Mouse (Mus musculus): ENCODE results near the gene Thyn1. TPM values are rescaled to one million over a fixed set of nuclear protein-coding genes. Genes with fewer than 3 reads are reported as not detected.

The Thyn1 gene
- total and polyA plus RNA-seq, 2 experiments from 2014 or later = 35.3 to 148 TPM

DNA sequence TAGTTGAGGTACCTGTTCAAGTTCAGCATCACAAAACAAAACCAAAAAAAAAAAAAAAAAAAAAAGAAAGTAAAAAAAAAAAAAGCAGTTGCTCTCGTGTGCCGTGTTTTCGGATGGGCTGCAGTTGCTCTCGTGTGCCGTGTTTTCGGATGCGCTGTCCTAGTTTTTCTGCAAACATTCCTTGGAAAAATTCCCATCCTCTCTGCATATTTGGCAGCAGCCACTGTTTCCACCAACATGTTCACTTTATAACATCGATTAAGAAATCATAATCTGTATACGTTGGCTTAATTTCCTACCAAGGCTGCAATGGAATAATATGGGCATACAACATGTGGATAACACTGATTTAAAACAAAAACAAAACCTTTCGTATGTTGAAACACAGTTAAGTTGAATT, 6.4 kb upstream of the Thyn1 start:
- Histone ChIP-seq H3K4me2 (ENCODE audit: low read depth, low read length) (no peak overlapping the region), H3K4me3 (ENCODE audit: low read length) (no peak overlapping the region), H3K27me3 (ENCODE audit: insufficient read depth, low read length) (no peaks in the 10 kb centered on the region), H3K9me3 (ENCODE audit: low read length) (no peaks in the 10 kb centered on the region), H3K36me3 (ENCODE audit: insufficient read depth, low read length) (peaks cover 30% of the 10 kb centered on the region), H3K9ac (replicated peaks; ENCODE audit: low read length) (no peak overlapping the region), H3K27ac (no peak overlapping the region), H3K4me1 (ENCODE audit: insufficient read depth, low read length) (no peaks in the 10 kb centered on the region)
- TF ChIP-seq CTCF (IDR thresholded peaks at IDR 0.05; ENCODE audit: low read depth) = no peak
- DNase-seq (ENCODE audit: low spot score) = no peak
- ATAC-seq = no peak
- 84% methylated on average over 10 of the region's 10 CpGs for WGBS

DNA sequence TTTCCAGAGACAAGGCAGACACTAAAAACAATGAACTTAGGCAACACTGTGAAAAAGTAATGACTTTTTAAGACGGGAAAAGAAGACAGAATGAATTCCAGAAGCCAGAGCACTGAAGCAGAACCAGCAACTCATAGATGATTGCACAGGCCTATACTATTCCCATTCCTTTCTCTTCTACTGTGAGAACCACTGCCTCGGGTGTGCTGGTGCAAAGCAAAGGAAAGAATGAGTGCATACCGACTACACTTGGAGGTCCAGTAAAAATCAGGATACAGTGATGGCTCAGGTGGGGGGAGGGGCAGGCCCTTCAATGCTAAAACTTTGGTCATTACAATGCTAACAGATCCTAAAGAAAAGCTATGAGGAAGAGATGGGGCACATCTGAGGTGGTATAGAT, 5.6 kb upstream of the Thyn1 start:
- Histone ChIP-seq H3K4me1 (ENCODE audit: insufficient read depth, low read length) (no peaks in the 10 kb centered on the region), H3K36me3 (ENCODE audit: insufficient read depth, low read length) (peaks cover 29% of the 10 kb centered on the region), H3K27me3 (ENCODE audit: insufficient read depth, low read length) (no peaks in the 10 kb centered on the region), H3K9me3 (ENCODE audit: low read length) (no peaks in the 10 kb centered on the region), H3K4me2 (ENCODE audit: low read depth, low read length) (no peak overlapping the region), H3K27ac (no peak overlapping the region), H3K9ac (replicated peaks; ENCODE audit: low read length) (no peak overlapping the region), H3K4me3 (ENCODE audit: low read length) (no peak overlapping the region)
- ATAC-seq = no peak
- DNase-seq (ENCODE audit: low spot score) = no peak
- WGBS = 62% methylated on average over 3 of the region's 3 CpGs
- TF ChIP-seq CTCF (IDR thresholded peaks at IDR 0.05; ENCODE audit: low read depth) = no peak

DNA sequence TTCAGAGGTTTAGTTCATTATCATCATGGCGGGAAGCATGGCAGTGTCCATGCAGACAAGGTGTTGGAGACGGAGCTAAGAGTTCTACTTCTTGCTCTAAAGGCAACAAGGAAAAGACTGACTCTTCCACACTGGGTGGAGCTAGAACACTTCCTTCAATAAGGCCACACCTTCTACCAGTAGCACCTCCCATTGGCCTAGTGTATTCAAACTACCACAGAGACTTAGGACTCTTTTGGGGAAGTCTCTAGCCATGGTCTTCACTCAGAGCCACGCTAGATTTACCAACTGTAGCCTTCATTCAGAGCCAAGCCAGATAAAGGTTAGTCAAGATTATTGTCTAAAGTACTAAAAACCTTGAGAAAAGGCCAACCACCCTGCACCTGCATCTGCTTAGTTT, 2.4 kb upstream of the Thyn1 start:
- Histone ChIP-seq H3K4me2 (ENCODE audit: low read depth, low read length) (no peak overlapping the region), H3K9me3 (ENCODE audit: low read length) (no peaks in the 10 kb centered on the region), H3K4me1 (ENCODE audit: insufficient read depth, low read length) (peaks cover 12% of the 10 kb centered on the region), H3K27me3 (ENCODE audit: insufficient read depth, low read length) (no peaks in the 10 kb centered on the region), H3K36me3 (ENCODE audit: insufficient read depth, low read length) (no peaks in the 10 kb centered on the region), H3K9ac (replicated peaks; ENCODE audit: low read length) (no peak overlapping the region), H3K4me3 (ENCODE audit: low read length) (no peak overlapping the region), H3K27ac (no peak overlapping the region)
- DNase-seq (ENCODE audit: low spot score) (no peak), ATAC-seq (no peak)
- TF ChIP-seq CTCF (IDR thresholded peaks at IDR 0.05; ENCODE audit: low read depth) = no peak
- 90% methylated on average over 3 of the region's 3 CpGs for WGBS

DNA sequence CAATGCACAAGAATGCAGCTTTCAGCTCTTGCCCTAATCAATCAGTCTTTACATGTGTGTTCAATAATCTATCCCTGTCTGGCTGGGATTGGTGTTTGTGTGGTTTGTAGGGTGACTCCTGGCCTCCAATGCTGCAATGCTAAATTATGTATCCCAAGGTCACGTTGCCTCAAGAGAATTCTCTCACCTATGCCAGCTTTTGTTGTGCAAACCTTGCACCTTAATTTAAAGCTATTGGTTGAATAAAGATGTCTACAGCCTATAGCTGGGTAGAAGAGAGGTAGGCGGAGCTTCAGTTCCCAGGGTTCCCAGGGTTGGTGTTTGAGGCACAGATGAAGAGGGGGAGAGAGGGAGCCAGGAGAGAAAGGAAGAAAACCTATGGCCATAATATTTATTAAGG, 2.0 kb upstream of the Thyn1 start:
- Histone ChIP-seq H3K27me3 (ENCODE audit: insufficient read depth, low read length) (no peaks in the 10 kb centered on the region), H3K27ac (no peak overlapping the region), H3K4me1 (ENCODE audit: insufficient read depth, low read length) (peaks cover 12% of the 10 kb centered on the region), H3K9ac (replicated peaks; ENCODE audit: low read length) (no peak overlapping the region), H3K9me3 (ENCODE audit: low read length) (no peaks in the 10 kb centered on the region), H3K4me2 (ENCODE audit: low read depth, low read length) (no peak overlapping the region), H3K36me3 (ENCODE audit: insufficient read depth, low read length) (no peaks in the 10 kb centered on the region), H3K4me3 (ENCODE audit: low read length) (no peak overlapping the region)
- WGBS = 95% methylated on average over 2 of the region's 2 CpGs
- no peak for TF ChIP-seq CTCF (IDR thresholded peaks at IDR 0.05; ENCODE audit: low read depth)
- no peak for DNase-seq (ENCODE audit: low spot score)
- ATAC-seq = no peak

DNA sequence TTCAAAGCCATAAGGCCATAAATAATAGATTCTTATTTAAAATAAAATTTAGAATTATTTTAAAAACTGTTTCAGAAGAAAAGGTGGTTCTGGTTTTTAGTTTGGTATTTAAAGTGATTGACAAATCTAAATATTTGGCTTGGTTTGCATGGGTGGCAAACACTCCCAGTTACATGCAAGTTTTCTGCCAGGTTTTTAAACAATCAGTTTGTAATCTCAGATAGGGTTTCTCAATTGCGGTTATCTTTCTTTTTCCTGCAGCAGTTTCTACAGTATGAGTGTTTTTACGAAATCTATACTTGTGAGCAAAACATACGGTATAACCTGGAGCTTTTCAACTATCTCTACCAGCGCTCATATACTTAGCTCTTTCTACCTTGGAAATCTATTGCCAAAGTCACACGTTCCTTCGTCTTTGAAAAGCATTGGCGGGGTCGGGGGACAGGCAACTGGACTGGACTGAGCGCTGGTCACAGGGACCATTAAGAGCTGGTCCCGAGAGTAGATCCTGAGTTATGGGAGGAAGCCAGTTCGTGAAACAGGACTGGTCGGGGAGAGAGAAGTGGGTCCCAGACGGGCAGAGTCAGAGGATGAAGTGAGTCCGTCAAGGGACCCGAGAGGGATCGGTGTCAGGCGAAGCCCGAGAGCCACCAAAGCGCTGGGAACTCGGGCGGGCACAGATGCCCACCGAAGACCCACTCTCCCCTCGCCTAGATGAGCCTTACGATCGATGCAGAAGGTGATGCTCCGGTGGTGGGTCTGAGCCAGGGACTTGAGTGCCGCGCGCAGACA, 645 bp upstream of the Thyn1 start:
- Histone ChIP-seq H3K9ac (replicated peaks; ENCODE audit: low read length) (peak overlapping the region; percentile 81), H3K36me3 (ENCODE audit: insufficient read depth, low read length) (peaks cover 9% of the 10 kb centered on the region; the same call in 1 of the 2 replicates), H3K27me3 (ENCODE audit: insufficient read depth, low read length) (no peaks in the 10 kb centered on the region), H3K4me1 (ENCODE audit: insufficient read depth, low read length) (peaks cover 12% of the 10 kb centered on the region), H3K9me3 (ENCODE audit: low read length) (no peaks in the 10 kb centered on the region), H3K4me3 (ENCODE audit: low read length) (peak overlapping the region; percentile 84), H3K27ac (peak overlapping the region; percentile 77), H3K4me2 (ENCODE audit: low read depth, low read length) (peak overlapping the region; percentile 79)
- DNase-seq (ENCODE audit: low spot score) (no peak), ATAC-seq (peak; percentile 77)
- WGBS = 4% methylated on average over 29 of the region's 29 CpGs
- TF ChIP-seq CTCF (IDR thresholded peaks at IDR 0.05; ENCODE audit: low read depth) = no peak

DNA sequence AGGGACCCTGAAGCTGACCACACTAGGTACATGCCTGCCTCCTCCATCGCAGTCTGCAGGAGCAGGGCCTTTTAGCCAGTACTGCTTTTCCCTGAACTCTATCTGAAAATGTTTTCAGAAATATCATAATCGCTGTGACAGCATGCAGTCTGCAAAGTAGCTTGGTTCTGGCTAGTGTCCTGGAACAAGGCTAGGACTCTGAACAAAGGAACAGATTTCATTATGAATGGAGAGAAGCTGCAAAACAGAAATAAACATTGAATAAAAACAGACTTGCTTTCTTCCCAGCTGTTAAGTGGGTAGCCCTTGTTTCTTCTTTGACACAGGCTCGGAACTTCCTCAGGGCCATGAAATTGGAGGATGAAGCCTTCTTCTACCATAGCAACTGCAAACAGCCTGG, 5.7 kb downstream of the Thyn1 start:
- H3K4me2 ChIP-seq (ENCODE audit: low read depth, low read length) = no peak overlapping the region
- no peaks in the 10 kb centered on the region for H3K27me3 ChIP-seq (ENCODE audit: insufficient read depth, low read length)
- peaks cover 12% of the 10 kb centered on the region for H3K4me1 ChIP-seq (ENCODE audit: insufficient read depth, low read length)
- no peak for DNase-seq (ENCODE audit: low spot score)
- no peaks in the 10 kb centered on the region for H3K9me3 ChIP-seq (ENCODE audit: low read length)
- peak overlapping the region; percentile 49; the same call in 1 of the 2 replicates for H3K27ac ChIP-seq
- WGBS = 68% methylated on average over 3 of the region's 3 CpGs
- H3K4me3 ChIP-seq (ENCODE audit: low read length) = no peak overlapping the region
- peaks cover 53% of the 10 kb centered on the region for H3K36me3 ChIP-seq (ENCODE audit: insufficient read depth, low read length)
- no peak overlapping the region for H3K9ac ChIP-seq (replicated peaks; ENCODE audit: low read length)
- ATAC-seq = peak; percentile 8; the same call in 1 of the 2 replicates
- no peak for TF ChIP-seq CTCF (IDR thresholded peaks at IDR 0.05; ENCODE audit: low read depth)

DNA sequence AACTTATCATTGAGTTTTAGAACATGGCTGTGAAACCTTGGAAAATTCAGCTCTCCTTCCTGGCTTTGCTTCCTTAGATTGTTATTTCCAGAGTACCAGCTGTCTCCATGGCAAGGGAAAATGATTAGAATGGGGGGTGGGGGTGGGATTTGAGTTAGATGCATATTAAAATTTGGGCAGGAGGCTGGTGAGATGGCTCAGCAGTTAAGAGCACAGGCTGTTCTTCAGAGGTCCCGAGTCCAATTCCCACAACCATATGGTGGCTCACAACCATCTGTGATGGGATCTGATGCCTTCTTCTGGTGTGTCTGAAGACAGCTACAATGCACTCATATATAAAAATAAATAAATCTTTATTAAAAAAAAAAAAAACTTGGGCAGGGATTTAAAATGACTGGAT, 6.4 kb downstream of the Thyn1 start:
- Histone ChIP-seq H3K27ac (peak overlapping the region; percentile 49; the same call in 1 of the 2 replicates), H3K4me2 (ENCODE audit: low read depth, low read length) (no peak overlapping the region), H3K9ac (replicated peaks; ENCODE audit: low read length) (no peak overlapping the region), H3K36me3 (ENCODE audit: insufficient read depth, low read length) (peaks cover 58% of the 10 kb centered on the region), H3K9me3 (ENCODE audit: low read length) (no peaks in the 10 kb centered on the region), H3K4me3 (ENCODE audit: low read length) (no peak overlapping the region), H3K27me3 (ENCODE audit: insufficient read depth, low read length) (no peaks in the 10 kb centered on the region), H3K4me1 (ENCODE audit: insufficient read depth, low read length) (peaks cover 6% of the 10 kb centered on the region)
- ATAC-seq (no peak), DNase-seq (ENCODE audit: low spot score) (peak; percentile 20)
- TF ChIP-seq CTCF (IDR thresholded peaks at IDR 0.05; ENCODE audit: low read depth) = no peak
- 44% methylated on average over 1 of the region's 1 CpGs for whole genome bisulfite sequencing

All from hindbrain, postnatal 0 days (tissue).